Mouse (Mus musculus) liver, embryonic 16.5 days (tissue): ENCODE results near the gene Metap1d. TPM values are rescaled to one million over a fixed set of nuclear protein-coding genes. Genes with fewer than 3 reads are reported as not detected.

ENCODE experiments used
- ATAC-seq: fragments of 200-750 bp; cut with Nextera tagmentation; 2 replicates; pipeline ENCODE4 v1.8.0; 2017; ENCODE audit warnings: low read depth, mild to moderate bottlenecking, moderate number of reproducible peaks, moderate library complexity
- H3K27ac ChIP-seq: fragments of 300-500 bp; sonication (generic); 2 replicates; pipeline ENCODE4 v1.5.1; 2014; ENCODE audit warnings: mild to moderate bottlenecking, low read length
- H3K27me3 ChIP-seq: fragments of 300-500 bp; sonication (generic); 2 replicates; pipeline ENCODE4 v1.6.1; 2014; ENCODE audit warnings: low read depth, low read length, mixed read lengths; ENCODE audit not compliant: control insufficient read depth, insufficient read depth
- H3K36me3 ChIP-seq: fragments of 300-500 bp; sonication (generic); 2 replicates; pipeline ENCODE4 v1.6.1; 2014; ENCODE audit warnings: mild to moderate bottlenecking; ENCODE audit not compliant: control insufficient read depth, insufficient read depth
- H3K4me1 ChIP-seq: fragments of 300-500 bp; sonication (generic); 2 replicates; pipeline ENCODE4 v1.6.1; 2014; ENCODE audit warnings: low read depth, low read length, mixed read lengths; ENCODE audit not compliant: control insufficient read depth
- H3K4me2 ChIP-seq: fragments of 300-500 bp; sonication (generic); 2 replicates; pipeline ENCODE4 v1.6.1; 2014; ENCODE audit warnings: low read depth, low read length, mixed read lengths
- H3K4me3 ChIP-seq: fragments of 300-500 bp; sonication (generic); 2 replicates; pipeline ENCODE4 v1.5.1; 2014; ENCODE audit warnings: low read depth, mild to moderate bottlenecking, low read length
- H3K9ac ChIP-seq: fragments of 300-500 bp; sonication (generic); 2 replicates; pipeline ENCODE4 v1.6.1; 2014; ENCODE audit warnings: low read depth, low read length
- H3K9me3 ChIP-seq: fragments of 300-500 bp; sonication (generic); replicated peaks from 2 replicates; pipeline ENCODE4 v1.6.1; 2016; ENCODE audit warnings: low read length; ENCODE audit not compliant: control insufficient read depth
- WGBS: fragments of 180-500 bp; shearing (Covaris S2); extraction: QIAGEN DNeasy Blood & Tissue Kit; methylation state at CpG from one replicate; pipeline ENCODE4 v1.1.7; 2014; ENCODE audit not compliant: insufficient replicate concordance; 5-methylcytosine and 5-hydroxymethylcytosine counted together
- polyA plus RNA-seq: library from polyadenylated mRNA; unstranded; fragments of >200 nt; fragmentation: Nextera tagmentation; extraction: Ambion mirVana; gene quantifications from 2 replicates; pipeline ENCODE4 v1.2.1, GENCODE M21; 2015

The Metap1d gene
- polyA plus RNA-seq, 1 experiment from 2014 or later = 24.9 TPM

DNA sequence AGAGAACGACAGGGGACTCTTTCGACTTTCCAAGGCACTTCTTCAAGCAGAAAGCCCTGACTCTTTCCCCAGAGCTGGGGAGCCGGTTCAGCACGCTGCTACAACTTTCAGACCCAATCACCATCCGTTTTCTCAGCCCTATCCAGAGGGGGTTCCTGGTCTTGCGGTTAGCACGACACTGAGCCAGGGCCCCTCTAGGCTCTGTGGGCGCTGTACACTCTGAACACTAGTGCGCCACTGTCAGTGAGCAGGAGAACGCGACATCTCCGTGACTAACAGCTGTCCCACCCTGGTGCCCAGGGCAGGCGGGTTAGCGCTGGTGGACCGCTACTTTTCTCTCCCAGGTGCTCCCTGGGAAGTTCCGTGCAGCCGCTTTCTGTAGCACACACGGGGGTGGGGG, 98.6 kb downstream of the Metap1d start:
- Histone ChIP-seq H3K4me3 (no peak overlapping the region), H3K27me3 (peaks cover 70% of the 10 kb centered on the region), H3K4me1 (peaks cover 2% of the 10 kb centered on the region), H3K9me3 (no peaks in the 10 kb centered on the region), H3K9ac (no peak overlapping the region), H3K4me2 (no peak overlapping the region), H3K27ac (no peak overlapping the region), H3K36me3 (no peaks in the 10 kb centered on the region)
- under 1% methylated on average over 18 of the region's 18 CpGs for WGBS
- no peak for ATAC-seq

DNA sequence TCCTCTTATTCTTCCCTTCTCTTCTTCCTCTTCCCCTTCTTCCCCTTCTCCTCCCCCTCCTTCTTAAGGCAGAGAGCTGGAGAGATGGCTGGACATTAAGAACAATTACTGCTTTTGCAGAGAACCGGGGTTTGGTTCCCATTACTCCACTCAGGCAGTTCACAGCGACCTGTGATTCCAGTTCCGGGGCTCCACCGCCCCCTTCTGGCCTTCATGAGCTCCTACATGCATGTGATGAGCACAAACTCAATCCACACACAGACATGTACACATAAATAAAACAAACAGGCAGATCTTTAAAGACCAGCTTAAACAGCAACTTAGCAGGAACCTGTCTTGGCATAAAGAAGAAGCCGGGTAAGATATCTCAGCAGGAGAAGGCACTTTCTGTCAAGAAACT, 103.0 kb downstream of the Metap1d start:
- WGBS = 58% methylated on average over 5 of the region's 5 CpGs
- Histone ChIP-seq H3K27ac (no peak overlapping the region), H3K9me3 (no peaks in the 10 kb centered on the region), H3K9ac (no peak overlapping the region), H3K27me3 (peaks cover 31% of the 10 kb centered on the region), H3K36me3 (no peaks in the 10 kb centered on the region), H3K4me3 (no peak overlapping the region), H3K4me2 (no peak overlapping the region), H3K4me1 (no peaks in the 10 kb centered on the region)
- no peak for ATAC-seq

GRCm38 (mm10) chr2:71566466-71566865, 113.4 kb downstream of the Metap1d start:
- ATAC-seq = no peak
- no peaks in the 10 kb centered on the region for H3K4me1 ChIP-seq
- no peak overlapping the region for H3K4me2 ChIP-seq
- no peak overlapping the region for H3K4me3 ChIP-seq
- H3K27me3 ChIP-seq = no peaks in the 10 kb centered on the region
- no peaks in the 10 kb centered on the region for H3K36me3 ChIP-seq
- WGBS = 66% methylated on average over 9 of the region's 9 CpGs
- no peak overlapping the region for H3K9ac ChIP-seq
- no peak overlapping the region for H3K27ac ChIP-seq
- no peaks in the 10 kb centered on the region for H3K9me3 ChIP-seq

- ATAC-seq = no peak
- Histone ChIP-seq H3K9me3 (no peaks in the 10 kb centered on the region), H3K27ac (no peak overlapping the region), H3K4me3 (no peak overlapping the region), H3K4me2 (no peak overlapping the region), H3K9ac (no peak overlapping the region), H3K36me3 (no peaks in the 10 kb centered on the region), H3K27me3 (no peaks in the 10 kb centered on the region), H3K4me1 (no peaks in the 10 kb centered on the region)
- WGBS = 36% methylated on average over 4 of the region's 4 CpGs
Observed at GRCm38 (mm10) chr2:71573736-71574135, 120.7 kb downstream of the Metap1d start.

Other genes starting within 250 kb of the Metap1d start
- gene Dync1i2, start 241.6 kb upstream of the Metap1d start, polyA plus RNA-seq = 23.2 and 25.1 TPM in 2 replicates
- 22.6 and 24.4 TPM in 2 replicates for gene Slc25a12, start 85.5 kb upstream of the Metap1d start, polyA plus RNA-seq
- gene Hat1, start 64.3 kb upstream of the Metap1d start, polyA plus RNA-seq = 79.8 and 95.7 TPM in 2 replicates
- gene Dlx1, start 74.8 kb downstream of the Metap1d start, polyA plus RNA-seq = 0.06 TPM in 1 of 2 replicates, not detected in the other
- gene Dlx2, start 93.5 kb downstream of the Metap1d start, polyA plus RNA-seq = 0.04 TPM in 1 of 2 replicates, not detected in the other